8 mouse cellular contexts compared by ENCODE assay signal in genomic region chr5:146692361-146692975, GRCm38 (mm10).
DNase-seq lines count a peak whose midpoint lies in the region; ATAC-seq and TF ChIP-seq lines count a peak whose summit lies in the region.

No protein-coding gene starts in this region.

- TF ChIP-seq CTCF in bone marrow, adult 2 months (IDR thresholded peaks at IDR 0.05; ENCODE audit: control insufficient read depth, insufficient read depth, low read length), result no peak
- TF ChIP-seq CTCF in lung, adult 2 months (IDR thresholded peaks at IDR 0.05; ENCODE audit: insufficient read depth, low read length), result no peak

- no peak; the same call in 1 of the 2 replicates for TF ChIP-seq POLR2A in bone marrow, adult 2 months (IDR thresholded peaks at IDR 0.05; ENCODE audit: borderline replicate concordance, control insufficient read depth, low read depth, low read length)
- TF ChIP-seq POLR2A in lung, adult 2 months (IDR thresholded peaks at IDR 0.05; ENCODE audit: borderline replicate concordance, extremely low read depth, low read depth, low read length), result 0 out of 2 replicates have a peak, but pooled peaks have one; percentile 12

- no peak for ATAC-seq in hindbrain, embryonic 12.5 days (ENCODE audit: low FRiP score)
- ATAC-seq in granulocyte monocyte progenitor cell, adult 5-6 weeks (replicated peaks; ENCODE audit: poor library complexity, severe bottlenecking), result no peak

- H3K4me1 ChIP-seq in hindbrain, embryonic 10.5 days (replicated peaks), result peaks cover 16% of the 10 kb centered on the region
- H3K4me1 ChIP-seq in hindbrain, embryonic 12.5 days, result peaks cover 7% of the 10 kb centered on the region; the same call in 1 of the 2 replicates
- H3K4me1 ChIP-seq in bone marrow, adult 2 months (ENCODE audit: control insufficient read depth, insufficient read depth, low read length), result peaks cover 3% of the 10 kb centered on the region; the same call in 1 of the 2 replicates
- H3K4me1 ChIP-seq in lung, adult 2 months (ENCODE audit: control insufficient read depth, insufficient read depth, low read length), result peaks cover 8% of the 10 kb centered on the region

- H3K27ac ChIP-seq in hindbrain, embryonic 10.5 days, result 0 out of 2 replicates have a peak overlapping the region, but pooled peaks have one; percentile 23
- H3K27ac ChIP-seq in hindbrain, embryonic 12.5 days, result no peak overlapping the region
- peak overlapping the region; percentile 7 for H3K27ac ChIP-seq in bone marrow, adult 2 months (ENCODE audit: control insufficient read depth, insufficient read depth, low read depth, low read length, poor library complexity)

- H3K9me3 ChIP-seq in hindbrain, embryonic 10.5 days, result no peaks in the 10 kb centered on the region
- no peaks in the 10 kb centered on the region for H3K9me3 ChIP-seq in hindbrain, embryonic 12.5 days (replicated peaks)

- 65% methylated on average over 7 of the region's 7 CpGs for WGBS in hindbrain, embryonic 10.5 days
- WGBS in hindbrain, embryonic 12.5 days, result 55% methylated on average over 7 of the region's 7 CpGs
- 32% methylated on average over 7 of the region's 7 CpGs for WGBS in bone marrow, adult 2 months
- WGBS in lung, adult 2 months, result 9% methylated on average over 7 of the region's 7 CpGs

- no peaks in the 10 kb centered on the region for H3K36me3 ChIP-seq in hindbrain, embryonic 10.5 days
- no peaks in the 10 kb centered on the region for H3K36me3 ChIP-seq in hindbrain, embryonic 12.5 days

- no peak overlapping the region for H3K4me3 ChIP-seq in hindbrain, embryonic 10.5 days
- no peak overlapping the region for H3K4me3 ChIP-seq in hindbrain, embryonic 12.5 days
- H3K4me3 ChIP-seq in bone marrow, adult 2 months (replicated peaks; ENCODE audit: control insufficient read depth, low read depth, low read length), result no peak overlapping the region
- H3K4me3 ChIP-seq in lung, adult 2 months (replicated peaks; ENCODE audit: extremely low read depth, low read depth, low read length), result no peak overlapping the region

- DNase-seq in hindbrain, embryonic 10.5 days (ENCODE audit: low spot score), result no peak
- DNase-seq in kidney, adult 8-10 months, result peak; percentile 69 to 85
- peak; percentile 39 for DNase-seq in lung, adult 2 months
- no peak for DNase-seq in urinary bladder, postnatal 25 days (ENCODE audit: low spot score)
- DNase-seq in gastrocnemius, postnatal 25 days, result no peak

- H3K27me3 ChIP-seq in hindbrain, embryonic 10.5 days (ENCODE audit: insufficient read depth, poor library complexity, severe bottlenecking), result no peaks in the 10 kb centered on the region
- 0 out of 2 replicates have a peak, but pooled peaks cover 2% of the 10 kb centered on the region for H3K27me3 ChIP-seq in hindbrain, embryonic 12.5 days

- H3K9ac ChIP-seq in hindbrain, embryonic 12.5 days, result no peak overlapping the region

- no peak overlapping the region for H3K4me2 ChIP-seq in hindbrain, embryonic 12.5 days (replicated peaks)

Comparison
In these comparisons a context has a peak if more than half of its experiments do, and no peak if none do; other contexts are left out.
1. DNase-seq: peak in kidney, adult 8-10 months (2 of 2) and lung, adult 2 months (single experiment); none in hindbrain, embryonic 10.5 days (single experiment), urinary bladder, postnatal 25 days (single experiment) and gastrocnemius, postnatal 25 days (single experiment).